Mouse (Mus musculus) lung, postnatal 0 days (tissue): ENCODE data around the gene Entpd8.

Experiments used
- CTCF ChIP-seq: IDR thresholded peaks from 2 replicates; pipeline ENCODE4 v1.5.1; 2016; ENCODE audit warnings: antibody characterized with exemption, mild to moderate bottlenecking
- EP300 ChIP-seq: IDR thresholded peaks from 2 replicates; pipeline ENCODE4 v1.6.1; 2016; ENCODE audit warnings: antibody characterized with exemption, mild to moderate bottlenecking, control low read depth

DNA sequence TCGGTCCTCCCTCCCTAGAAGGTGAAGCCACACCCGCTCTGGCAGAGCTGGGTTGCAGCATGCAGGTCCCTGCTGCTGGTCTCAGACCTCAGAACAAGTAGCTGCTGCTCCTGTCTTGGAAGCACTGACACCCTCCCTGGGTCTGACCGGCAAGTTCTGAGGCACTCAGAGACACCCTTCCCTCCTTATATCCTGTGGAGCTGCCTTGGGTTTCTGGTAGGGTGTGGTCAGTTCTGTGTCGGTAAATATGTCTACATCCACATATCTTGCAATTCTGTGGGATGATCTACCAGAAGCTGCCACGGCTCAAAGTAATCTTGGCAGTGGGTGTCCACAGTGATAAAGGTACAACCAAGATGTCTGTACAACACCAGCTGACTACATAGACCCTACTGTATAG lies 43.4 kb downstream of the Entpd8 start:
- TF ChIP-seq EP300 (no peak), CTCF (no peak)
